Mouse (Mus musculus) adrenal gland, postnatal 4 days (tissue): ENCODE measurements around the gene Ppp1r14d. TPM values are rescaled to one million over a fixed set of nuclear protein-coding genes. Genes with fewer than 3 reads are reported as not detected.

Experiments used
- DNase-seq, 2 experiments: peaks; one replicate each; pipeline ENCODE4 v3.0.0; 2021 to 2022; ENCODE audit warnings: low spot score in 2 of 2, mixed read lengths in 2 of 2
- total RNA-seq, 2 experiments: library from RNA; stranded (reverse); gene quantifications; 2 replicates each; pipeline ENCODE4 v1.2.3; 2021

Ppp1r14d gene
- total RNA-seq, 2 experiments from 2014 or later, result not detected

- no peak for DNase-seq
Observed at GRCm38 (mm10) chr2:119173991-119174651, 55.6 kb downstream of the Ppp1r14d start, which contains the start of gene Gm14137. TSS of gene Gm14137 (plus strand) at chr2:119174509.

DNA sequence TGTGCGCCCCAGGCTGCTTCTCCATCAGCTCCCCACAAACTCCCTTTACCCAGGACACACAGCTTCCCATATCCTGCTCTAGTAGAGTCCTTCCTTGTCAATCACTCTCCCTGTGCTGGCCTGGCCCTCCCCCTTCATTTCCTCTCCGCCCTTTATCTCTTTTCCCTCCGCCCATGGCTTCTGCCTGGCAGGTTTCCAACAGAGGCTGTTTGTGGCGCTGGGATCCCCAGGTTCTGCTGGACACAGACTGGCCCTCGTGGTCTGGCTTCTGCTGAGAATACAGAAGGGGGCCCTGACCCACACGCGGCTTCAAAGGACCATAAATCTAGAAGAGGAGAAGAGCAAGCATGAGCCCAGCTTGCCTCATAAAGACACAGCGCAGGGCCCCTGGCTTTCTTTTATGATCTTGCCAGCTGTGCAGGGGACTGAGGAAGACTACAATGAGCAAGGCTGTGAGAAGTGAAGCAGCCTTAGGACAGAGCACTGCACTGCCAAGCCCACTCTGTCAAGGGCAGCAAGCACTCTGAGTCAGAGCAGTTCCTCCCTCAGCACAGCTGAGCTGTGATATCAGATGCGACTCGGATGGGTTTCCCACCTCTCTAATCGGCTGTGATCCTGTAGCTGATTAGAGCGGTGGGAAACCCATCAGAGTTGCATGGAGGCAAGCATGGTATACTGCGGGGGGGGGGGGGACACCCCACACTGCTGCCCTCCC is 56.7 kb downstream of the Ppp1r14d start:
- peak; percentile 31 to 73 for DNase-seq

DNA sequence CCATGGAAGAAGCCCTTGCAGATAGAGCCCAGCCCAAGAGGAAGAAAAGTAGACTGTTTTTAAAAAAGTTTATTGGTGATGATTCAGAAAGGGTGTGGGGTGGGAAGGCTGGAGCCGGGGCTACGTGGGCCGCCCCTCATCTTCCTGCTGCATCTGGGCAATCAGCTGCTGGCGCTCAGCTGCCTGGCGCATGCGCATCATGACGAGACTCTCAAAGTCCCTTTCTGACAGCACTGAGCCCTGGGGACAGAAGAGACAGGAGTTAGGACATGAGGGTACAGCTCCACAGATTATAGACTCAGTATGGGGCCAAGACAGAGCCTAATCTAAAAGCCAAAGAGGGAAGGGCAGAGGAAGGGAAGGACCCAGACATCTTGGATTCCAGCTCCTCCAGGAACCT is 57.3 kb downstream of the Ppp1r14d start:
- DNase-seq, result no peak

DNA sequence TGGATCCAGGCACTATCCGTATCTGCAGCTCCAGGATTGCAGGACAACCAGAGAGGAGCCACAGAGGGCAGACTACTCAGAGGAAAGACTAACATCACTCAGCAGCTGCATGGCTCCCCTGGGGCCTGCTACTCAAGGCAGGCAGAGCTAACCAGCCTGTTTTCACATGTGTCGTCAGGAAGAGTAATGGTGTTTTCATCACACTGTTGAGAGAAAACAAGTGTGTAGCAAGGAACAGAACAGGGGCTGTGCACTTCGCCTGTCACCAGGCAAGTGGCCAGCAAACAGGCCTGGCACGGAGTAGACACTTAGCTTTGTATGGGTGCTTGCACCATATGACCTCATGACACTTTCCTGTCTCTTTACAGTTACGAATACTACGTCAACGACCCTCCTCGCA is 58.1 kb downstream of the Ppp1r14d start:
- no peak for DNase-seq

DNA sequence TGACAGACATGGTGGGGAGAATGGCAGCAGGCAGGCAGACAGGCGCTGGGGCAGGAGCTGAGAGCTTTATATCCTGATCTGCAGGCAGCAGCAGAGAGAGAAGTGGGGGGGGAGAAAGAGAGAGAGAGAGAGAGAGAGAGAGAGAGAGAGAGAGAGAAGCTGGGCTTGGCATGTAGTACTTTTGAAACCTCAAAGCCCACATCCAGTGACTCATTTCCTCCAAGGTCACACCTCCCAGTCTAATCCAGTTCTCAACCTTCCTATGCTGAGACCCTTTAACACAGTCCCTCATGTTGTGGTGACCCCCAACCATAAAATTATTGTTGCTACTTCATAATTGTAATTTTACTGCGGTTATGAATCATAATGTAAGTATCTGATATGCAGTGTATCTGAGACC is 59.4 kb downstream of the Ppp1r14d start:
- DNase-seq, result no peak

Other genes with a start within 250 kb of the Ppp1r14d start
- 10 to 100 TPM; 20.0 to 20.2 TPM for gene Ccdc32, start 200.5 kb downstream of the Ppp1r14d start, total RNA-seq
- 1 to 10 TPM; 8.6 to 8.7 TPM for gene Rpusd2, start 195.1 kb downstream of the Ppp1r14d start, total RNA-seq
- 10 to 100 TPM; 11.6 to 13.5 TPM for gene Knl1, start 182.8 kb downstream of the Ppp1r14d start, total RNA-seq
- 10 to 100 TPM; 13.5 to 17.3 TPM for gene Rad51, start 117.1 kb downstream of the Ppp1r14d start, total RNA-seq
- 10 to 100 TPM; 40.5 to 42.5 TPM for gene Rmdn3, start 72.9 kb downstream of the Ppp1r14d start, total RNA-seq
- gene Gchfr, start 62.1 kb downstream of the Ppp1r14d start, total RNA-seq, result 10 to 100 TPM in 1 of 2 experiments, 1 to 10 TPM in 1; 7.2 to 16.8 TPM
- under 1 TPM; 0.25 to 0.34 TPM for gene Gm14137, start 55.4 kb downstream of the Ppp1r14d start, total RNA-seq
- gene Zfyve19, start 21.3 kb downstream of the Ppp1r14d start, total RNA-seq, result 10 to 100 TPM; 38.8 to 43.2 TPM
- gene Dnajc17, start 21.1 kb downstream of the Ppp1r14d start, total RNA-seq, result 10 to 100 TPM; 24.4 to 26.0 TPM
- gene Spint1, start 7.5 kb upstream of the Ppp1r14d start, total RNA-seq, result 10 to 100 TPM in 1 of 2 experiments, 1 to 10 TPM in 1; 8.2 to 17.6 TPM
- under 1 TPM; 0.62 to 0.76 TPM for gene Rhov, start 41.4 kb upstream of the Ppp1r14d start, total RNA-seq
- gene Vps18, start 58.8 kb upstream of the Ppp1r14d start, total RNA-seq, result 10 to 100 TPM; 24.3 to 24.4 TPM
- 10 to 100 TPM; 13.8 to 15.0 TPM for gene Dll4, start 95.9 kb upstream of the Ppp1r14d start, total RNA-seq
- 1 to 10 TPM; 1.3 to 2.0 TPM for gene Chac1, start 121.3 kb upstream of the Ppp1r14d start, total RNA-seq
- 10 to 100 TPM; 25.0 to 26.7 TPM for gene Ino80, start 247.8 kb upstream of the Ppp1r14d start, total RNA-seq